Mouse (Mus musculus): ENCODE measurements at regions not wholly inside any gene's neighbourhood (a gene's known extent, or its start where the extent isn't known, plus 50 kb on each side); places are given as distances from the start of the nearest gene placed in this dataset.

DNA sequence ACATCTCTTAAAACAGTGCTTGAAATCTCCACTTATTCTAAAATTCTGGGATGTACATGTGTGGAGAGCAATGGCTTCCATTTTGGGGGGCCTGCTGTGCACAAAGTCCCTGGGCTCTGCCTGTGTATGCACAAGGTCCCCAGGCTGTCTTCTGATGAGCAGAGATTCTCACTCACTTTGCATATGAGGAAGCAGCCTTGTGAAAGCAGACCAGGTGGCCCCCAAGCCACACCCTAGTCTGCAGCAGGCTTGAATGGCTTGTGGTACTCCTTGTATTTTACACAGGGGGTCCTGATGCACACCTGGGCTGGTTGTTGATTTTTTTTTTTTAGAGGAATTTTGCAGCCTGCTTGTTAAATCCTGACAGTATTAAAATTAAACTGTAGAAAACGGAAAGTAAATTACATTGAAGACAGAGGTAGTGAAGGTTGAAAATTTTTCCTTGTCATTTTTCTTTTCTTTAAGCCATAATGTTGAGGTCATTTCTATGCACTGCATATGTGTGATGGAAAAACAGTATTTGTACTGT lies 1413.8 kb downstream of the Gsdmc2 start:
- TF ChIP-seq POLR2A (IDR thresholded peaks at IDR 0.05; ENCODE audit: insufficient read depth, low read depth, low read length) (no peak), CTCF (IDR thresholded peaks at IDR 0.05) (no peak), EP300 (IDR thresholded peaks at IDR 0.05; ENCODE audit: insufficient read depth, low read depth, low read length) (no peak)

All from heart, adult 2 months (tissue).